Mouse (Mus musculus) kidney, postnatal 0 days (tissue): ENCODE data around the gene Pin4. TPM values are rescaled to one million over a fixed set of nuclear protein-coding genes. Genes with fewer than 3 reads are reported as not detected.
A peak's percentile ranks its signal among the peaks of the same experiment; 100 is the strongest.

ENCODE experiments used
- ATAC-seq: fragments of 200-750 bp; cut with Nextera tagmentation; replicated peaks from 2 replicates; pipeline ENCODE4 v1.8.0; 2017; ENCODE audit warnings: low read depth, moderate number of reproducible peaks, moderate TSS enrichment, moderate library complexity; ENCODE audit not compliant: low FRiP score
- DNase-seq: peaks from one replicate; pipeline ENCODE4 v3.0.0-alpha.2; 2016; ENCODE audit warnings: low spot score
- H3K27ac ChIP-seq: fragments of 300-500 bp; sonication (generic); 2 replicates; pipeline ENCODE4 v1.5.1; 2014; ENCODE audit warnings: mild to moderate bottlenecking
- H3K27me3 ChIP-seq: fragments of 300-500 bp; sonication (generic); 2 replicates; pipeline ENCODE4 v1.6.1; 2014; ENCODE audit warnings: low read length, mixed read lengths; ENCODE audit not compliant: insufficient read depth
- H3K36me3 ChIP-seq: fragments of 300-500 bp; sonication (generic); 2 replicates; pipeline ENCODE4 v1.6.1; 2014; ENCODE audit warnings: low read length, mixed read lengths; ENCODE audit not compliant: insufficient read depth
- H3K4me1 ChIP-seq: fragments of 300-500 bp; sonication (generic); replicated peaks from 2 replicates; pipeline ENCODE4 v1.6.1; 2014; ENCODE audit warnings: antibody characterized with exemption, low read length, mixed read lengths; ENCODE audit not compliant: insufficient read depth
- H3K4me2 ChIP-seq: fragments of 300-500 bp; sonication (generic); 2 replicates; pipeline ENCODE4 v1.6.1; 2014; ENCODE audit warnings: mild to moderate bottlenecking, low read length, moderate library complexity, mixed read lengths
- H3K4me3 ChIP-seq: fragments of 300-500 bp; sonication (generic); replicated peaks from 2 replicates; pipeline ENCODE4 v1.5.1; 2014; ENCODE audit warnings: low read depth, low read length
- H3K9ac ChIP-seq: fragments of 300-500 bp; sonication (generic); 2 replicates; pipeline ENCODE4 v1.6.1; 2014; ENCODE audit warnings: low read depth, low read length
- H3K9me3 ChIP-seq: fragments of 300-500 bp; sonication (generic); replicated peaks from 2 replicates; pipeline ENCODE4 v1.6.1; 2016; ENCODE audit warnings: low read length, inconsistent platforms, mixed read lengths
- CTCF ChIP-seq: IDR thresholded peaks from 2 replicates; pipeline ENCODE4 v1.5.1; 2016; ENCODE audit warnings: antibody characterized with exemption, low read depth, mild to moderate bottlenecking, moderate library complexity
- WGBS: fragments of 180-500 bp; shearing (Covaris S2); extraction: QIAGEN DNeasy Blood & Tissue Kit; methylation state at CpG from one replicate; pipeline ENCODE4 v1.1.7; 2014; 5-methylcytosine and 5-hydroxymethylcytosine counted together
- polyA plus RNA-seq: library from polyadenylated mRNA; unstranded; fragments of >200 nt; fragmentation: Nextera tagmentation; extraction: Ambion mirVana; gene quantifications from 2 replicates; pipeline ENCODE4 v1.2.1, GENCODE M21; 2015

Pin4 gene
- polyA plus RNA-seq, result 61.2 and 70.1 TPM in 2 replicates

- peak within 1 kb of the TSS; percentile 59 for H3K4me3 ChIP-seq
- H3K9me3 ChIP-seq, result no peaks in the 10 kb centered on the region
- TF ChIP-seq CTCF, result peak; percentile 46
- DNase-seq (peak; percentile 97), ATAC-seq (peak; percentile 99)
- peak within 1 kb of the TSS; percentile 74 for H3K9ac ChIP-seq
- 21% methylated on average over 30 of the region's 30 CpGs for WGBS
- no peaks in the 10 kb centered on the region for H3K4me1 ChIP-seq
- H3K4me2 ChIP-seq, result peak within 1 kb of the TSS; percentile 57
- H3K27me3 ChIP-seq, result no peaks in the 10 kb centered on the region
- H3K27ac ChIP-seq, result peak within 1 kb of the TSS; percentile 31; the same call in 1 of the 2 replicates
- 0 out of 2 replicates have a peak, but pooled peaks cover 3% of the 10 kb centered on the region for H3K36me3 ChIP-seq
Observed at GRCm38 (mm10) chrX:102119042-102119864, at the start of gene Pin4. Gene Pin4 (plus strand): TSS chrX:102119447.

- Histone ChIP-seq H3K4me2 (peak within 1 kb of the TSS; percentile 73), H3K9me3 (no peaks in the 10 kb centered on the region), H3K27ac (peak within 1 kb of the TSS; percentile 50; the same call in 1 of the 2 replicates), H3K4me3 (peak within 1 kb of the TSS; percentile 42), H3K27me3 (no peaks in the 10 kb centered on the region), H3K9ac (peak within 1 kb of the TSS; percentile 47), H3K36me3 (no peaks in the 10 kb centered on the region), H3K4me1 (no peaks in the 10 kb centered on the region)
- ATAC-seq (peak; percentile 80), DNase-seq (peak; percentile 84)
- no peak for TF ChIP-seq CTCF
- 28% methylated on average over 61 of the region's 61 CpGs for WGBS
Observed at GRCm38 (mm10) chrX:102070591-102071471, 48.4 kb upstream of the Pin4 start, which contains the start of gene Rtl5. Gene Rtl5 (minus strand): TSS chrX:102071304.

GRCm38 (mm10) chrX:102071517-102071916, 47.7 kb upstream of the Pin4 start:
- H3K27ac ChIP-seq, result no peak overlapping the region
- no peaks in the 10 kb centered on the region for H3K36me3 ChIP-seq
- H3K9ac ChIP-seq, result no peak overlapping the region
- no peaks in the 10 kb centered on the region for H3K27me3 ChIP-seq
- TF ChIP-seq CTCF, result no peak
- 33% methylated on average over 2 of the region's 2 CpGs for WGBS
- no peaks in the 10 kb centered on the region for H3K9me3 ChIP-seq
- DNase-seq, result no peak
- no peaks in the 10 kb centered on the region for H3K4me1 ChIP-seq
- H3K4me2 ChIP-seq, result peak overlapping the region; percentile 73
- H3K4me3 ChIP-seq, result peak overlapping the region; percentile 42; the same call in 1 of the 2 replicates
- ATAC-seq, result no peak

- H3K4me3 ChIP-seq, result no peak overlapping the region
- no peaks in the 10 kb centered on the region for H3K27me3 ChIP-seq
- H3K9ac ChIP-seq, result no peak overlapping the region
- H3K27ac ChIP-seq, result no peak overlapping the region
- no peaks in the 10 kb centered on the region for H3K4me1 ChIP-seq
- ATAC-seq (no peak), DNase-seq (no peak)
- WGBS, result 91% methylated on average over 14 of the region's 14 CpGs
- H3K9me3 ChIP-seq, result no peaks in the 10 kb centered on the region
- H3K36me3 ChIP-seq, result no peaks in the 10 kb centered on the region
- TF ChIP-seq CTCF, result no peak
- H3K4me2 ChIP-seq, result no peak overlapping the region
Observed at GRCm38 (mm10) chrX:102073605-102074325, 45.5 kb upstream of the Pin4 start.

- Histone ChIP-seq H3K9me3 (no peaks in the 10 kb centered on the region), H3K36me3 (no peaks in the 10 kb centered on the region), H3K4me3 (no peak overlapping the region), H3K27me3 (no peaks in the 10 kb centered on the region), H3K4me2 (no peak overlapping the region), H3K9ac (no peak overlapping the region), H3K27ac (peak overlapping the region; percentile 57; the same call in 1 of the 2 replicates), H3K4me1 (no peaks in the 10 kb centered on the region)
- no peak for TF ChIP-seq CTCF
- WGBS, result 87% methylated on average over 5 of the region's 5 CpGs
- no peak for ATAC-seq
- DNase-seq, result no peak
Observed at GRCm38 (mm10) chrX:102074435-102074834, 44.8 kb upstream of the Pin4 start.
